Mouse (Mus musculus) kidney, embryonic 14.5 days (tissue): ENCODE results near the gene Serpind1. TPM values are rescaled to one million over a fixed set of nuclear protein-coding genes. Genes with fewer than 3 reads are reported as not detected.

ENCODE experiments used
- ATAC-seq: fragments of 200-750 bp; cut with Nextera tagmentation; 2 replicates; pipeline ENCODE4 v1.8.0; 2017; ENCODE audit warnings: moderate number of reproducible peaks, mild to moderate bottlenecking, moderate TSS enrichment, moderate library complexity; ENCODE audit not compliant: low FRiP score, low TSS enrichment
- H3K27ac ChIP-seq: fragments of 300-500 bp; sonication (generic); 2 replicates; pipeline ENCODE4 v1.5.1; 2014; ENCODE audit warnings: low read depth, mild to moderate bottlenecking, low read length, moderate library complexity, mixed read lengths
- H3K27me3 ChIP-seq: fragments of 300-500 bp; sonication (generic); 2 replicates; pipeline ENCODE4 v1.6.1; 2014; ENCODE audit warnings: mild to moderate bottlenecking, low read length; ENCODE audit not compliant: control insufficient read depth, insufficient read depth
- H3K36me3 ChIP-seq: fragments of 300-500 bp; sonication (generic); 2 replicates; pipeline ENCODE4 v1.6.1; 2014; ENCODE audit warnings: low read length, mixed read lengths; ENCODE audit not compliant: control insufficient read depth, insufficient read depth
- H3K4me1 ChIP-seq: fragments of 300-500 bp; sonication (generic); 2 replicates; pipeline ENCODE4 v1.6.1; 2014; ENCODE audit warnings: low read length, mixed read lengths; ENCODE audit not compliant: control insufficient read depth, insufficient read depth
- H3K4me2 ChIP-seq: fragments of 300-500 bp; sonication (generic); replicated peaks from 2 replicates; pipeline ENCODE4 v1.6.1; 2014; ENCODE audit warnings: low read depth, mild to moderate bottlenecking, low read length
- H3K4me3 ChIP-seq: fragments of 300-500 bp; sonication (generic); 2 replicates; pipeline ENCODE4 v1.5.1; 2014; ENCODE audit warnings: mild to moderate bottlenecking, low read length
- H3K9ac ChIP-seq: fragments of 300-500 bp; sonication (generic); 2 replicates; pipeline ENCODE4 v1.6.1; 2014; ENCODE audit warnings: low read depth, mild to moderate bottlenecking, low read length, moderate library complexity
- H3K9me3 ChIP-seq: fragments of 300-500 bp; sonication (generic); 2 replicates; pipeline ENCODE4 v1.6.1; 2016; ENCODE audit warnings: low read length; ENCODE audit not compliant: control insufficient read depth
- WGBS: fragments of 180-500 bp; shearing (Covaris S2); extraction: QIAGEN DNeasy Blood & Tissue Kit; methylation state at CpG from one replicate; pipeline ENCODE4 v1.1.7; 2014; 5-methylcytosine and 5-hydroxymethylcytosine counted together
- polyA plus RNA-seq: library from polyadenylated mRNA; unstranded; fragments of >200 nt; fragmentation: Nextera tagmentation; extraction: Ambion mirVana; gene quantifications from 2 replicates; pipeline ENCODE4 v1.2.1, GENCODE M21; 2014

Serpind1 gene
- polyA plus RNA-seq = 0.14 and 0.16 TPM in 2 replicates

- Histone ChIP-seq H3K9ac (no peak within 1 kb of the TSS), H3K4me2 (no peak within 1 kb of the TSS), H3K4me1 (no peaks in the 10 kb centered on the region), H3K36me3 (no peaks in the 10 kb centered on the region; the same call in 1 of the 2 replicates), H3K4me3 (no peak within 1 kb of the TSS), H3K27me3 (no peaks in the 10 kb centered on the region), H3K9me3 (no peaks in the 10 kb centered on the region), H3K27ac (no peak within 1 kb of the TSS)
- WGBS = 91% methylated on average over 2 of the region's 2 CpGs
- ATAC-seq = no peak
Measured at GRCm38 (mm10) chr16:17331116-17331515, at the start of gene Serpind1. TSS of gene Serpind1 (plus strand) at chr16:17331371.

GRCm38 (mm10) chr16:17283151-17283550, 48.0 kb upstream of the Serpind1 start:
- no peak overlapping the region for H3K9ac ChIP-seq
- H3K36me3 ChIP-seq = peaks cover 52% of the 10 kb centered on the region
- no peaks in the 10 kb centered on the region; the same call in 1 of the 2 replicates for H3K27me3 ChIP-seq
- ATAC-seq = no peak
- H3K27ac ChIP-seq = no peak overlapping the region
- no peak overlapping the region for H3K4me3 ChIP-seq
- no peak overlapping the region for H3K4me2 ChIP-seq
- 80% methylated on average over 6 of the region's 6 CpGs for WGBS
- no peaks in the 10 kb centered on the region for H3K9me3 ChIP-seq
- H3K4me1 ChIP-seq = 0 out of 2 replicates have a peak, but pooled peaks cover under 1% of the 10 kb centered on the region

GRCm38 (mm10) chr16:17287103-17287502, 44.1 kb upstream of the Serpind1 start:
- Histone ChIP-seq H3K27ac (no peak overlapping the region), H3K36me3 (peaks cover 46% of the 10 kb centered on the region)
- 94% methylated on average over 2 of the region's 2 CpGs for WGBS

GRCm38 (mm10) chr16:17291016-17291415, 40.2 kb upstream of the Serpind1 start:
- Histone ChIP-seq H3K9ac (no peak overlapping the region), H3K36me3 (peaks cover 34% of the 10 kb centered on the region; the same call in 1 of the 2 replicates), H3K9me3 (no peaks in the 10 kb centered on the region), H3K4me2 (no peak overlapping the region), H3K27ac (no peak overlapping the region), H3K27me3 (no peaks in the 10 kb centered on the region), H3K4me3 (no peak overlapping the region), H3K4me1 (no peaks in the 10 kb centered on the region)
- ATAC-seq = no peak
- WGBS = 88% methylated on average over 2 of the region's 2 CpGs

More at GRCm38 (mm10) chr16:17287103-17287502, 44.1 kb upstream of the Serpind1 start:
- Histone ChIP-seq H3K4me1 (no peaks in the 10 kb centered on the region), H3K27me3 (no peaks in the 10 kb centered on the region), H3K4me3 (no peak overlapping the region), H3K4me2 (no peak overlapping the region), H3K9ac (no peak overlapping the region), H3K9me3 (no peaks in the 10 kb centered on the region)
- no peak for ATAC-seq

- H3K4me1 ChIP-seq = no peaks in the 10 kb centered on the region
- H3K27ac ChIP-seq = no peak overlapping the region
- no peaks in the 10 kb centered on the region for H3K27me3 ChIP-seq
- H3K4me2 ChIP-seq = no peak overlapping the region
- no peak for ATAC-seq
- H3K36me3 ChIP-seq = peaks cover 45% of the 10 kb centered on the region; the same call in 1 of the 2 replicates
- H3K4me3 ChIP-seq = no peak overlapping the region
- WGBS = 5% methylated on average over 2 of the region's 2 CpGs
- no peak overlapping the region for H3K9ac ChIP-seq
- no peaks in the 10 kb centered on the region for H3K9me3 ChIP-seq
Measured at GRCm38 (mm10) chr16:17292751-17293150, 38.4 kb upstream of the Serpind1 start.

- WGBS = 89% methylated on average over 3 of the region's 3 CpGs
- Histone ChIP-seq H3K36me3 (peaks cover 62% of the 10 kb centered on the region), H3K9ac (no peak overlapping the region), H3K9me3 (no peaks in the 10 kb centered on the region), H3K4me2 (no peak overlapping the region), H3K4me1 (no peaks in the 10 kb centered on the region), H3K27ac (no peak overlapping the region), H3K27me3 (no peaks in the 10 kb centered on the region), H3K4me3 (no peak overlapping the region)
- ATAC-seq = no peak
Measured at GRCm38 (mm10) chr16:17300818-17301217, 30.4 kb upstream of the Serpind1 start.

GRCm38 (mm10) chr16:17303521-17304245, 27.5 kb upstream of the Serpind1 start:
- H3K9me3 ChIP-seq = no peaks in the 10 kb centered on the region
- WGBS = 82% methylated on average over 5 of the region's 5 CpGs
- H3K9ac ChIP-seq = no peak overlapping the region
- peaks cover 58% of the 10 kb centered on the region for H3K36me3 ChIP-seq
- no peak overlapping the region for H3K4me2 ChIP-seq
- no peak overlapping the region for H3K27ac ChIP-seq
- no peak for ATAC-seq
- no peaks in the 10 kb centered on the region for H3K27me3 ChIP-seq
- H3K4me3 ChIP-seq = no peak overlapping the region
- H3K4me1 ChIP-seq = no peaks in the 10 kb centered on the region

GRCm38 (mm10) chr16:17307461-17307860, 23.7 kb upstream of the Serpind1 start:
- Histone ChIP-seq H3K4me2 (no peak overlapping the region), H3K4me3 (no peak overlapping the region), H3K27ac (no peak overlapping the region), H3K36me3 (peaks cover 53% of the 10 kb centered on the region), H3K27me3 (no peaks in the 10 kb centered on the region), H3K4me1 (no peaks in the 10 kb centered on the region), H3K9ac (no peak overlapping the region), H3K9me3 (no peaks in the 10 kb centered on the region)
- WGBS = 88% methylated on average over 5 of the region's 5 CpGs
- ATAC-seq = no peak

- Histone ChIP-seq H3K9ac (no peak overlapping the region), H3K4me2 (no peak overlapping the region), H3K27me3 (no peaks in the 10 kb centered on the region), H3K27ac (no peak overlapping the region), H3K36me3 (peaks cover 52% of the 10 kb centered on the region), H3K4me3 (no peak overlapping the region), H3K4me1 (no peaks in the 10 kb centered on the region), H3K9me3 (no peaks in the 10 kb centered on the region)
- no peak for ATAC-seq
- WGBS = 88% methylated on average over 10 of the region's 10 CpGs
Measured at GRCm38 (mm10) chr16:17309036-17309435, 22.1 kb upstream of the Serpind1 start.
